Mouse (Mus musculus): ENCODE measurements around the gene Npas3.

- TF ChIP-seq CEBPB (IDR thresholded peaks at IDR 0.05; ENCODE audit: low read depth) (no peak), USF1 (IDR thresholded peaks at IDR 0.05; ENCODE audit: low read depth) (no peak), CTCF (IDR thresholded peaks at IDR 0.05; ENCODE audit: control insufficient read depth, insufficient read depth, insufficient read length) (no peak)
Measured at GRCm38 (mm10) chr12:54074012-54074411, 825.5 kb downstream of the Npas3 start.

Data from C2C12 (cell line).